Mouse (Mus musculus): ENCODE results near the gene Tert.
A peak's percentile ranks its signal among the peaks of the same experiment; 100 is the strongest.

Tert gene

DNA sequence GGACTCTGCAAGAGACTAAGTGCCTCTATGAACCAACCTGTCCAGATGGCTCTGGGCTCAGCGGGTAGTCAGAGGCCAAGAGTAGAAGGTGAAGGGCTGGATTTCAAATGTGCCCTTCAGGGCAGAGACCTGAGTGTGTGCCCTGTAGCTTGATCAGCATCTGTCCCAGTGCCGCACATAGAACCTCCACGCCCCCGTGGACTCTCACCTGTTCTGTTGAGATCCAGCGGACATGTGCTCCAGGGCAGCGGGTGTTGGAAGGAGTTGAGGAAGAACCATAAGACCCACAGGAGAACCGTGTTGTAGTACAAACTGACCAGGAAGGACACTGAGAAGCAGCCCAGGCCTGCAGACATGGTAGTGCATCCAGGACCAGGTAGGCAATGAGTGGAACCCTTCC is 48.5 kb downstream of the Tert start:
- no peak for DNase-seq (ENCODE audit: low read depth in 2 of 2, low spot score in 2 of 2)

- no peak for DNase-seq (ENCODE audit: low read depth in 2 of 2, low spot score in 2 of 2)
Measured at GRCm38 (mm10) chr13:73677853-73678252, 51.1 kb downstream of the Tert start, which contains the start of gene Slc6a18. Slc6a18 (minus strand) TSS chr13:73678023.

DNA sequence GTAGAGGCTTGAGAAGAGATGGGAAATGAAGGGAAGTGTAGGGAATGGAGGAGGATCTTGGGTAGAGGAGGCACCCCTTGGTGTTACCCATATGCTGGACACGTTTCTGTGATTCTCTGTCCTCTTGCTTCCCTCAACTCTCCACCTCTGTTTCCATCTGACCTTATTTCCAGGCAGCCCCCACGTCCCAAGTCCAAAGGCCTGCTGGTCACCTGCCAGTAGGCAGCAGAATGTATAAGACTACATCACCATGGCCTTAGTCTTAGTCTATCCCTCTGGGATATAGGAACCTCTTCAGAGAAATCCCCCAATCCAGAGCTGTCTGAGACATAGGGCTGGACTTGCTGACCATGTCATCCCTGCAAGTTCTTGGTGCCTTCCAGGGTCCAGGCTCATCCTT is 52.6 kb downstream of the Tert start:
- DNase-seq (ENCODE audit: low read depth in 2 of 2, low spot score in 2 of 2) = no peak

DNA sequence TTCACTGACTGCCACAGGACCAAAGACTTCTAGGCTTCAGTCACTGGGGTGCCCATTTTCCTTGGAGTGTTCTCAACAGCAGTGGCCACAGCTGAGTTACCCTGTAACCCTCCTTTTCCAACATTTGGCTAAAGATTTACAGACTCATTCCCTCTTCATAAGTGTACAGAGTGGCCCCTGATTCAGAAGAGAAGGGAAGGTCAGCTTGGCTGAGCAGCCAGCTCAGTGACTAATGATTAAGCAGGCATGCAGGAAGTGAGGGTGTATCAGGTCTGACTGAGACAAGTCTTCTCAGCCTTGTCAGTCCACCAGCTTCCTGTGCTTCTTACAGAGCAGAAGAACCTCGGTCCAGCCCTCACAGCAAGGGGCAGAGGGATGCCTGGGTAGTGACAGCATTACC is 53.7 kb downstream of the Tert start:
- no peak for DNase-seq (ENCODE audit: low read depth in 2 of 2, low spot score in 2 of 2)

- peak in 1 of 2 experiments; percentile 20 for DNase-seq (ENCODE audit: low read depth in 2 of 2, low spot score in 2 of 2)
Measured at GRCm38 (mm10) chr13:73682226-73682625, 55.5 kb downstream of the Tert start.

DNA sequence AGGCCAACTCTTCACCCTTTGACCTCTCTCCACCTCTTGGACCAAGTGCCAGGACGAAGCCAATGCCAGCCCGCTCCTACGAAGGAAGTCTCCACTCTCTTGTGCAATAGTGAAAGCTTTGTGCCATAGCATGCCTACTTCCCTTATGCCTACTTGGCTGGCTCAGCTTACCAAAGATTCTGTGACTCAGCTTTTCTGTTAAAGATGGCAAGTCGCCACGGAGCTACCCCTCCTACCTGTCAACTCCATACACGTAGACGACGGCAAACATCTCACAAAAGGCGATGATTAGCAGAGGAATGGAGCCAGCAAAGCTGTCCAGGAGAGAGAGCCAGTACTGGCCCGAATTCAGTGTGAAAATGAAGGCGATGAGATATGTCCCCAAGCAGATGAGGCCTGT is 57.0 kb downstream of the Tert start:
- no peak for DNase-seq (ENCODE audit: low read depth in 2 of 2, low spot score in 2 of 2)

GRCm38 (mm10) chr13:73684412-73684811 is 57.7 kb downstream of the Tert start:
- no peak for DNase-seq (ENCODE audit: low read depth in 2 of 2, low spot score in 2 of 2)

- DNase-seq (ENCODE audit: low read depth in 2 of 2, low spot score in 2 of 2) = no peak
Measured at GRCm38 (mm10) chr13:73685502-73685901, 58.8 kb downstream of the Tert start.

- DNase-seq (ENCODE audit: low read depth in 2 of 2, low spot score in 2 of 2) = no peak
Measured at GRCm38 (mm10) chr13:73687601-73688000, 60.9 kb downstream of the Tert start.

DNA sequence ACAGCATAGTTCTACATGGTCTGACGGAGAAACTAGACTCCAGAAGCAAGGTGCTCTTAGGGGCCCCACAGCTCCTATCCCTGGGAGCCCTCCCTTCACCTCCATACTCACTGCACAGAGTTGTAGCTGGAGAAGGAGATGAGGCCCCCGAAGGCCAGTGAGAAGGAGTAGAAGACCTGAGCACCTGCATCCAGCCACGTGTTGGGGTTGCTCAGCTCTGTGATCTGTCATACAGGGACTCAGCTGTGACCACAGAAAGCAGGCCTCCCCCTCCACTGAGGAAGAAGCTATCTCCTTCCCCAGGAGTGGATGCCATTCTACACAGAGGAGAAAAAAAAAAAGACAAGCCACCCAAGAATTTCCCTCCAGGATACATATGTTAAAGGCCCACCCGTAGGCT is 62.2 kb downstream of the Tert start:
- no peak for DNase-seq (ENCODE audit: low read depth in 2 of 2, low spot score in 2 of 2)

DNA sequence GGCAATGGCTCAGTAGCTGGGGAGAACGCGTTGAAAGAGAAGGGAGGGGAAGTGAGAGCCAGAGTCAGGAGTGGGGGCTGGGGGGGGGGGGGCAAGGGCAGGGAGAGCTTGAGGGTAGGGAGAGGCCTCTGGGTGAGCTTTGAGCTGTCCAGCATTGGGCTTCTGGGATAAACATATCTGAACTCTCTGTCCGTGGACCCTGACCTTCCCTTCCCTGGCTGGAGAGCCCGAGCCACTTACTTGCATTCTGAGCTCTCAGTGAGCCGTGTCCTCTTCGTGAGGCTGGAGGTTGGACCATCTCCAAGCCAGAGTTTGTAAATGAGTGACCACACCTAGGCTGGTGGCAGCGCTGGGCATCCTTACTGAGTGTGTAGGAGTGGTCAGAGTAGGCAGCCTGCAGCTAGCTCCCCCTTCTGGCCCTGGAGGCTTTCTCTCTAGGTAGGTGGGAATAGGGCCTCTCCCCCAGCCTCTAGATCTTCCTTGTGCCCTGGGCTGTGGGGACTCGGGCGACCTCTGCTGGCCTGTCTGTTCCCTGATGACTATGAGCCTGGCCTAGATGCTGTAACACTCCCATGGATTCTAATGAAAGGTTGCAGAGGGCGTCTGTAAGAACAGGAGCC is 65.6 kb downstream of the Tert start:
- peak; percentile 85 to 88 for DNase-seq (ENCODE audit: low read depth in 2 of 2, low spot score in 2 of 2)

DNA sequence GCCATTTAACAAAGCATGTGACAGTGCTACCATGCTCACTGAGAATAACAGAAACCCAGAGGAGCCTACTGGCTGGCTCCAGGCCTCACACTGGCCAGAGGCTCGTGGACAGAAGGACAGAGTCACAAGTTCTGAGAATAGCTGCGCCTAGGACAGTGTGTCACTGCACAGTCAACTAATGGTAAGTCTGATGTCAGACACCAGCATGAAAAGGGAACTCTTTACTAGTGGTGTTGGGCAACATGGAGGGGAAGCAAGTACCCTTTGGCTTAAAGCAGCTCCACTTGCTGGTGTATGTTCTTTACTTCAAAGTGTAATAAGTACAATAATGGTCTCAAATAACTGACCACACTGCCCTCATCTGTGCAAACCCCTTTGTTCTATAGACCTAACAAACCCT is 66.6 kb downstream of the Tert start:
- no peak for DNase-seq (ENCODE audit: low read depth in 2 of 2, low spot score in 2 of 2)

GRCm38 (mm10) chr13:73694972-73695371 is 68.3 kb downstream of the Tert start:
- DNase-seq (ENCODE audit: low read depth in 2 of 2, low spot score in 2 of 2) = no peak

GRCm38 (mm10) chr13:73696529-73696928 is 69.8 kb downstream of the Tert start:
- no peak for DNase-seq (ENCODE audit: low read depth in 2 of 2, low spot score in 2 of 2)

All from CD8-positive naive resting alpha-beta T cell, adult 2 months (primary cell).